In genomic region chr1:92511646-92512045, GRCm38 (mm10) we compare ENCODE assay signal across 10 mouse cellular contexts. TPM values are rescaled to one million over a fixed set of nuclear protein-coding genes. Genes with fewer than 3 reads are reported as not detected.
DNase-seq lines count a peak whose midpoint lies in the region.
"Not testable (repeated sequence)": the region's sequence is repeated elsewhere in the genome, so short reads cannot be mapped to it uniquely, and the experiment has no call there.
"Had no signal": no experiment of that assay in that cellular context is flagged by ENCODE, and none has a peak within 500 bp of the region (broad histone marks: within the 10 kb centered on the region; RNA-seq: fewer than 3 reads in every experiment).

No protein-coding gene starts in this region.

- DNase-seq in heart, adult 11 months = peak; percentile 79
- peak; percentile 61 for DNase-seq in heart, embryonic 10.5 days (ENCODE audit: low spot score)

- H3K27me3 ChIP-seq in heart, embryonic 10.5 days (ENCODE audit: insufficient read depth, poor library complexity, severe bottlenecking) = not testable (repeated sequence)

- H3K9me3 ChIP-seq in heart, embryonic 10.5 days = not testable (repeated sequence)

- 78% methylated on average over 5 of the region's 5 CpGs for WGBS in heart, embryonic 10.5 days

- not testable (repeated sequence) for H3K4me1 ChIP-seq in heart, embryonic 10.5 days

- H3K27ac ChIP-seq in heart, embryonic 10.5 days = not testable (repeated sequence)

- not testable (repeated sequence) for H3K4me3 ChIP-seq in heart, embryonic 10.5 days

- H3K36me3 ChIP-seq in heart, embryonic 10.5 days = not testable (repeated sequence)

RNA-seq across cellular contexts. Expression of gene Olfr1414, which starts 6.8 kb away (rescaled TPM):
- not detected in 2 replicates for polyA plus RNA-seq in heart, embryonic 10.5 days (2016; fragmentation: Nextera tagmentation; extraction: Ambion mirVana)
- polyA plus RNA-seq: activated CD4-positive, CD25-positive, alpha-beta regulatory T cell, adult 4 months; adrenal gland, adult 2 months; brain, embryonic 14.5 days; C2C12; CD4-positive, CD25-positive, alpha-beta regulatory T cell, adult 4 months; cerebellum, adult 2 months; G1E; Patski had no signal

RNA-seq across cellular contexts. Expression of gene Olfr1415, which starts 15.7 kb away (rescaled TPM):
- not detected in 2 replicates for polyA plus RNA-seq in heart, embryonic 10.5 days (2016; fragmentation: Nextera tagmentation; extraction: Ambion mirVana)
- polyA plus RNA-seq: activated CD4-positive, CD25-positive, alpha-beta regulatory T cell, adult 4 months; adrenal gland, adult 2 months; brain, embryonic 14.5 days; C2C12; CD4-positive, CD25-positive, alpha-beta regulatory T cell, adult 4 months; cerebellum, adult 2 months; G1E; Patski had no signal

RNA-seq across cellular contexts. Expression of gene Olfr1416, which starts 26.7 kb away (rescaled TPM):
- polyA plus RNA-seq in heart, embryonic 10.5 days (2016; fragmentation: Nextera tagmentation; extraction: Ambion mirVana) = not detected in 2 replicates
- polyA plus RNA-seq: adrenal gland, adult 2 months; brain, embryonic 14.5 days; C2C12; CD4-positive, CD25-positive, alpha-beta regulatory T cell, adult 4 months; cerebellum, adult 2 months; G1E; Patski had no signal

RNA-seq across cellular contexts. Expression of gene Ndufa10, which starts 38.0 kb away (rescaled TPM):
- polyA plus RNA-seq in heart, embryonic 10.5 days (2016; fragmentation: Nextera tagmentation; extraction: Ambion mirVana) = 404 and 483 TPM in 2 replicates

RNA-seq across cellular contexts. Expression of gene Olfr1413, which starts 59.5 kb away (rescaled TPM):
- not detected in 2 replicates for polyA plus RNA-seq in heart, embryonic 10.5 days (2016; fragmentation: Nextera tagmentation; extraction: Ambion mirVana)
- polyA plus RNA-seq: activated CD4-positive, CD25-positive, alpha-beta regulatory T cell, adult 4 months; adrenal gland, adult 2 months; brain, embryonic 14.5 days; C2C12; CD4-positive, CD25-positive, alpha-beta regulatory T cell, adult 4 months; cerebellum, adult 2 months; G1E; Patski had no signal
